Comparison of ENCODE assay signal across 23 mouse cellular contexts in genomic region chr14:92016991-92017390, GRCm38 (mm10).
DNase-seq lines count a peak whose midpoint lies in the region; ATAC-seq and TF ChIP-seq lines count a peak whose summit lies in the region.
"Had no signal": no experiment of that assay in that cellular context is flagged by ENCODE, and none has a peak within 500 bp of the region (broad histone marks: within the 10 kb centered on the region; RNA-seq: fewer than 3 reads in every experiment).

No protein-coding gene starts in this region.

- ATAC-seq in erythroid progenitor cell, adult 5-6 weeks (replicated peaks; ENCODE audit: low FRiP score, poor library complexity, severe bottlenecking), result no peak
- no peak for ATAC-seq in forebrain, embryonic 11.5 days (replicated peaks; ENCODE audit: low FRiP score)
- ATAC-seq: CD4-positive, CD25-positive, alpha-beta regulatory T cell, adult 4 months; forebrain, postnatal 0 days had no signal

- no peaks in the 10 kb centered on the region for H3K27me3 ChIP-seq in kidney, adult 2 months (replicated peaks; ENCODE audit: control insufficient read depth, insufficient read depth, low read length)
- no peaks in the 10 kb centered on the region for H3K27me3 ChIP-seq in forebrain, embryonic 11.5 days (ENCODE audit: control insufficient read depth, insufficient read depth, low read length)
- H3K27me3 ChIP-seq: embryonic facial prominence, embryonic 15.5 days; forebrain, embryonic 12.5 days; heart, embryonic 12.5 days; hindbrain, embryonic 15.5 days had no signal

- H3K36me3 ChIP-seq in kidney, adult 2 months (ENCODE audit: control insufficient read depth, insufficient read depth, low read length), result no peaks in the 10 kb centered on the region
- H3K36me3 ChIP-seq in forebrain, embryonic 11.5 days (ENCODE audit: control insufficient read depth, insufficient read depth, low read length), result no peaks in the 10 kb centered on the region
- H3K36me3 ChIP-seq: embryonic facial prominence, embryonic 15.5 days; forebrain, embryonic 12.5 days; G1E; heart, embryonic 12.5 days; hindbrain, embryonic 15.5 days had no signal

- H3K9me3 ChIP-seq in forebrain, embryonic 11.5 days (ENCODE audit: control insufficient read depth, low read length), result no peaks in the 10 kb centered on the region
- H3K9me3 ChIP-seq: embryonic facial prominence, embryonic 15.5 days; forebrain, embryonic 12.5 days; heart, embryonic 12.5 days; hindbrain, embryonic 15.5 days had no signal

- H3K9ac ChIP-seq in forebrain, embryonic 11.5 days (ENCODE audit: low read length), result no peak overlapping the region
- H3K9ac ChIP-seq: embryonic facial prominence, embryonic 15.5 days; forebrain, embryonic 12.5 days; forebrain, postnatal 0 days; heart, embryonic 12.5 days; hindbrain, embryonic 15.5 days had no signal

- no peak overlapping the region for H3K4me3 ChIP-seq in kidney, adult 2 months (ENCODE audit: insufficient read depth, low read depth, low read length)
- no peak overlapping the region for H3K4me3 ChIP-seq in forebrain, embryonic 11.5 days (ENCODE audit: low read depth, low read length)
- H3K4me3 ChIP-seq: embryonic facial prominence, embryonic 15.5 days; erythroblast, embryonic 14.5 days; forebrain, embryonic 12.5 days; heart, embryonic 12.5 days; hindbrain, embryonic 15.5 days had no signal

- no peak overlapping the region for H3K4me2 ChIP-seq in forebrain, embryonic 11.5 days (ENCODE audit: low read depth, low read length, severe bottlenecking)
- H3K4me2 ChIP-seq: embryonic facial prominence, embryonic 15.5 days; forebrain, embryonic 12.5 days; heart, embryonic 12.5 days; hindbrain, embryonic 15.5 days had no signal

- peak; percentile 13 for DNase-seq in embryo, embryonic 10 days (ENCODE audit: low spot score)
- no peak for DNase-seq in embryo, embryonic 9.5 days (ENCODE audit: extremely low spot score)
- DNase-seq in kidney, adult 2 months, result peak; percentile 78
- DNase-seq in kidney, postnatal 10 days, result no peak
- peak; percentile 4 for DNase-seq in adipocyte (ENCODE audit: low spot score)
- peak; percentile 24 to 34 for DNase-seq in kidney, postnatal 25 days
- no peak for DNase-seq in forebrain, embryonic 11.5 days (ENCODE audit: low spot score)
- DNase-seq: adrenal gland, postnatal 10 days; B cell, adult 2 months; cerebellum, adult 11 months; cerebellum, adult 8-10 months; cerebellum, postnatal 14 days; forebrain, postnatal 0 days; gastrocnemius, postnatal 14 days; heart, postnatal 36 days had no signal

- no peak for TF ChIP-seq POLR2A in kidney, adult 2 months (IDR thresholded peaks at IDR 0.05; ENCODE audit: low read depth, low read length)

- H3K27ac ChIP-seq in kidney, adult 2 months (ENCODE audit: insufficient read depth, low read depth, low read length), result no peak overlapping the region
- no peak overlapping the region for H3K27ac ChIP-seq in forebrain, embryonic 11.5 days (ENCODE audit: low read depth, low read length)
- H3K27ac ChIP-seq: embryonic facial prominence, embryonic 15.5 days; forebrain, embryonic 12.5 days; hindbrain, embryonic 15.5 days had no signal

- TF ChIP-seq CTCF in kidney, adult 2 months (conservative IDR thresholded peaks at IDR 0.05; ENCODE audit: insufficient read depth, insufficient read length, low read depth, low read length), result no peak

- no peaks in the 10 kb centered on the region for H3K4me1 ChIP-seq in kidney, adult 2 months (ENCODE audit: control insufficient read depth, insufficient read depth, low read length)
- no peaks in the 10 kb centered on the region for H3K4me1 ChIP-seq in forebrain, embryonic 11.5 days (replicated peaks; ENCODE audit: control insufficient read depth, insufficient read depth, low read length)
- H3K4me1 ChIP-seq: embryonic facial prominence, embryonic 15.5 days; forebrain, embryonic 12.5 days; heart, embryonic 12.5 days; hindbrain, embryonic 15.5 days had no signal

Comparison
In these comparisons a context has a peak if more than half of its experiments do, and no peak if none do; other contexts are left out.
1. DNase-seq: peak in embryo, embryonic 10 days (single experiment), kidney, adult 2 months (single experiment), adipocyte (single experiment) and kidney, postnatal 25 days (2 of 2); none in embryo, embryonic 9.5 days (single experiment), kidney, postnatal 10 days (single experiment) and forebrain, embryonic 11.5 days (single experiment).